Mouse (Mus musculus): ENCODE results near the gene Mlana. TPM values are rescaled to one million over a fixed set of nuclear protein-coding genes. Genes with fewer than 3 reads are reported as not detected.

Mlana gene
- polyA plus RNA-seq (2016; fragmentation: Nextera tagmentation; extraction: Ambion mirVana) = not detected in 2 replicates

DNA sequence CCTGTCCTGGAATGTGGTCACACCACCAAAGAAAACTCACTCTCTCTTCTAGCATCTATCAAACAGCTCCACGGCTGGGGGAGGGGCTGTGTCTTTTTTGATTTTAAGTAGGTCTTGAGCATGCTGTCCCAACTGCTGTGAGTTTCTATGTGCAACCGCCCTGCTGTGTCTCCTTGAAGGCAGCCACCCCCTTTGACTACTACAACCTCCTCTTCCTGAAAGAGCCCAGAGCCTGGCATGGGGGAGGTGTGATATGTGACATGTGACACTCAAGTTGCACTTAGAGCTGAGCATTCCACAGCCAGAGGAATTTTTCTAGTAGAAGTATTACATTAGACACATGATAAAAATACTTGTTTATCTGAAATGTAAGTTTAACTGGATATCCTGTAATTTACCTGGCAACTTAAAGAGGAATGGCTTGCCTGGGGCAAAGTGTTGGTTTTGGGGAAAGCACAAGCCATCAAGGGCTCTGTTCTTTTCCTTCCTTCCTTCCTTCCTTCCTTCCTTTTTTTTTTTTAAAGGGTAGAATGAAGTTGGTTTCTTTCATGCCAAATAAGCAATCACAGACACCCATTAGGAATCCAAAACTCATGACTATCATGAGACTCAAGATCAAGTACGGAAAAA, at the start of gene Mlana:
Gene Mlana (plus strand): TSS at position 580 of the 630 bp plus-strand sequence.
- Histone ChIP-seq H3K9me3 (no peaks in the 10 kb centered on the region), H3K9ac (replicated peaks) (no peak within 1 kb of the TSS), H3K4me3 (replicated peaks) (no peak within 1 kb of the TSS), H3K4me2 (no peak within 1 kb of the TSS), H3K4me1 (replicated peaks) (peaks cover 11% of the 10 kb centered on the region; the same call in 1 of the 2 replicates), H3K27me3 (no peaks in the 10 kb centered on the region), H3K36me3 (no peaks in the 10 kb centered on the region), H3K27ac (no peak within 1 kb of the TSS)
- ATAC-seq (ENCODE audit: insufficient number of reproducible peaks, insufficient read depth, low FRiP score, low TSS enrichment, low read depth) = no peak
- 54% methylated on average over 3 of the region's 3 CpGs for WGBS

- H3K4me2 ChIP-seq = peak overlapping the region; percentile 65
- WGBS = 30% methylated on average over 4 of the region's 4 CpGs
- H3K4me3 ChIP-seq (replicated peaks) = peak overlapping the region; percentile 77
- H3K27ac ChIP-seq = no peak overlapping the region
- no peaks in the 10 kb centered on the region; the same call in 1 of the 2 replicates for H3K4me1 ChIP-seq (replicated peaks)
- ATAC-seq (ENCODE audit: insufficient number of reproducible peaks, insufficient read depth, low FRiP score, low TSS enrichment, low read depth) = no peak; the same call in 1 of the 2 replicates
- no peaks in the 10 kb centered on the region for H3K27me3 ChIP-seq
- H3K36me3 ChIP-seq = peaks cover 6% of the 10 kb centered on the region; the same call in 1 of the 2 replicates
- H3K9me3 ChIP-seq = no peaks in the 10 kb centered on the region
- peak overlapping the region; percentile 84; the same call in 1 of the 2 replicates for H3K9ac ChIP-seq (replicated peaks)
Measured at GRCm38 (mm10) chr19:29648550-29648914, 49.1 kb upstream of the Mlana start.

GRCm38 (mm10) chr19:29649683-29650082, 47.9 kb upstream of the Mlana start:
- WGBS = 81% methylated on average over 1 of the region's 1 CpGs

DNA sequence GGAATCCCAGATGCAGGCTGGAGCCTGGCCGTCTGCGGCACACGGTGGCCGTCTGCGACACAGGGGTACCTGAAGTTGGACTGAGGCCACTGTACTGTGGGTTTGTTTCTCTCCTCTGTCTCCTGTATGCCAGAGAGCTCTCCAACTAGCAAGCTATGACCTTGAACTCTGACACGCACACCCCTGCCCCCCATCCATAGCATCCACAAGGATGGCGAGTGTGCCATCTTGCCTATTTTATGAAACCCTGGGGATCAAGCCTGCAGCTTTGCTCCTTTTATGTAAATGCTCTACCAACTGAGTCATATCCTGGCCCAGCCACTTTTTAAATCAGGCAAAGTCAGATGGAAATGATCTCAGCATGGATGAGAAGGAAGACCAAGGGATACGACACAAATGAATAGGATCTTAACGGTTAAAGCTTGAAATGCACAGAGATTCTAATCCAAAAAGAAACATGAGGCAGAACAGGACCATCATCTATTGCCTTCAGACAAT, 43.8 kb upstream of the Mlana start:
- H3K4me1 ChIP-seq (replicated peaks) = peaks cover 16% of the 10 kb centered on the region; the same call in 1 of the 2 replicates
- H3K27ac ChIP-seq = no peak overlapping the region
- H3K4me3 ChIP-seq (replicated peaks) = no peak overlapping the region
- no peak overlapping the region for H3K4me2 ChIP-seq
- no peaks in the 10 kb centered on the region for H3K36me3 ChIP-seq
- no peaks in the 10 kb centered on the region for H3K27me3 ChIP-seq
- WGBS = 72% methylated on average over 9 of the region's 9 CpGs
- no peak overlapping the region for H3K9ac ChIP-seq (replicated peaks)
- ATAC-seq (ENCODE audit: insufficient number of reproducible peaks, insufficient read depth, low FRiP score, low TSS enrichment, low read depth) = no peak
- H3K9me3 ChIP-seq = no peaks in the 10 kb centered on the region

More at GRCm38 (mm10) chr19:29649683-29650082, 47.9 kb upstream of the Mlana start:
- H3K9me3 ChIP-seq = no peaks in the 10 kb centered on the region
- ATAC-seq (ENCODE audit: insufficient number of reproducible peaks, insufficient read depth, low FRiP score, low TSS enrichment, low read depth) = no peak
- no peaks in the 10 kb centered on the region; the same call in 1 of the 2 replicates for H3K4me1 ChIP-seq (replicated peaks)
- H3K9ac ChIP-seq (replicated peaks) = no peak overlapping the region
- no peak overlapping the region for H3K27ac ChIP-seq
- H3K36me3 ChIP-seq = peaks cover 5% of the 10 kb centered on the region; the same call in 1 of the 2 replicates
- no peak overlapping the region for H3K4me3 ChIP-seq (replicated peaks)
- H3K27me3 ChIP-seq = no peaks in the 10 kb centered on the region
- no peak overlapping the region for H3K4me2 ChIP-seq

- H3K9me3 ChIP-seq = no peaks in the 10 kb centered on the region
- ATAC-seq (ENCODE audit: insufficient number of reproducible peaks, insufficient read depth, low FRiP score, low TSS enrichment, low read depth) = no peak
- H3K4me1 ChIP-seq (replicated peaks) = peaks cover 16% of the 10 kb centered on the region; the same call in 1 of the 2 replicates
- H3K9ac ChIP-seq (replicated peaks) = no peak overlapping the region
- WGBS = 29% methylated on average over 6 of the region's 6 CpGs
- H3K27me3 ChIP-seq = no peaks in the 10 kb centered on the region
- no peak overlapping the region for H3K27ac ChIP-seq
- no peaks in the 10 kb centered on the region for H3K36me3 ChIP-seq
- H3K4me3 ChIP-seq (replicated peaks) = no peak overlapping the region
- no peak overlapping the region for H3K4me2 ChIP-seq
Measured at GRCm38 (mm10) chr19:29655148-29655547, 42.5 kb upstream of the Mlana start.

DNA sequence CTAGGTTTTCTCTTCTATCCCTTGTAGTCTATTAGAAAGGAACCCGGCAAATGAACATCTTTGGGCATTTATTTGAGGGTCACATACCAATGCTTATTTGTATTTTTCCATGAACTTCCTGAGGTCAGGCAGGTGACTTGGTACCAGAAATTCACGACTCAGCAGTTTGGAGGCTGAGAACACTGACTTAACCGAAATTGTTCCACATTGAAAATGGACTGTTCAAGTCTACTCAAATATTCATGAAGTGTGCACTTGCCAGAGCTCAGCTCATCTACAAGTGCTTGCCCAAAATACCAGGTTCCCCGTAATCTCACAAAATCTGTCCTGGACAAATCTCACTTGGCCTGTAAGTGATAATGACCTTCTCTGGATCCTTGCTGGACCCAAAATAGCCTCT, 41.6 kb upstream of the Mlana start:
- ATAC-seq (ENCODE audit: insufficient number of reproducible peaks, insufficient read depth, low FRiP score, low TSS enrichment, low read depth) = no peak
- peaks cover 16% of the 10 kb centered on the region; the same call in 1 of the 2 replicates for H3K4me1 ChIP-seq (replicated peaks)
- H3K9ac ChIP-seq (replicated peaks) = no peak overlapping the region
- no peaks in the 10 kb centered on the region for H3K36me3 ChIP-seq
- no peaks in the 10 kb centered on the region for H3K9me3 ChIP-seq
- 77% methylated on average over 4 of the region's 4 CpGs for WGBS
- H3K27ac ChIP-seq = no peak overlapping the region
- H3K27me3 ChIP-seq = no peaks in the 10 kb centered on the region
- no peak overlapping the region for H3K4me2 ChIP-seq
- H3K4me3 ChIP-seq (replicated peaks) = no peak overlapping the region

DNA sequence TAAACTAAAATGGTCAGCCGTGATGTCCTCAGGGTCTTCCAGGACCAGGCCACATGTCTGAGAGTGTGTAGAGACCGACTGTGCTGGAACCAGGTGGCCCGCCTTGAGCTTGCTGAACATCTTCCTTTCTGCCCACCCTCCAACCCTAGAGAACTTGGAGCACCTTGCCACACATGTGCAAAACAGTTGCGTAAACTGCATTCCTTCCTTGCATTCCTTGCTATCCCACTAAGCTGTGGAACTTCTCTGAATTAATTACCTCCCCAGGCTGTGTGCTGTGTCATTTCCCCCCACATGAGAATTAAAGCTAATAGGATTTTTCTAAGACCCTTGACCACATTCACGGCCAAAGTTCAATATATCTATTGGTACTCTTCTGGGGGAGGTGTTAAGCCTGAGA, 41.0 kb upstream of the Mlana start:
- H3K9ac ChIP-seq (replicated peaks) = no peak overlapping the region
- ATAC-seq (ENCODE audit: insufficient number of reproducible peaks, insufficient read depth, low FRiP score, low TSS enrichment, low read depth) = no peak
- H3K9me3 ChIP-seq = no peaks in the 10 kb centered on the region
- H3K27me3 ChIP-seq = no peaks in the 10 kb centered on the region
- WGBS = 65% methylated on average over 5 of the region's 5 CpGs
- H3K4me2 ChIP-seq = no peak overlapping the region
- no peaks in the 10 kb centered on the region for H3K36me3 ChIP-seq
- no peak overlapping the region for H3K4me3 ChIP-seq (replicated peaks)
- no peak overlapping the region for H3K27ac ChIP-seq
- H3K4me1 ChIP-seq (replicated peaks) = peaks cover 16% of the 10 kb centered on the region; the same call in 1 of the 2 replicates

DNA sequence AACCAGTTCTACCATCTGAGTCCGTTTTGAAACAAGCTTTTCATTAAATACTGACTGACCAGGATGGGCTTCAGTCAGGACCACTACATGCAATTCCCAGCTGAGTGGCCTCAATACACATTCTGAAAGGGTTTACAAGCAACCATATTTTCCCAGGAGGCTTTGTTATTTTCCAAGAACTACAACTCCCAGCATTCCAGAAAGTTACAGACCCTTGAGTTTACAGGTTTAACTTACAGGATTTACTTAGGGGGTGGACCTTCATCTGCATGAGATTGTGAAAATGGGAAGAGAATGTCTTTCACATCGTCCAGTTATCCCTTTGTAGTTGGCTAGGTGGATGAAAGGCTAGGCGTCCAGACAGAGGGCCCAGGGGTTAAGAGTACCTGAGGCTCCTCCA, 40.6 kb upstream of the Mlana start:
- WGBS = 53% methylated on average over 3 of the region's 3 CpGs
- no peak overlapping the region for H3K4me3 ChIP-seq (replicated peaks)
- no peaks in the 10 kb centered on the region for H3K27me3 ChIP-seq
- H3K4me1 ChIP-seq (replicated peaks) = peaks cover 16% of the 10 kb centered on the region; the same call in 1 of the 2 replicates
- no peaks in the 10 kb centered on the region for H3K36me3 ChIP-seq
- H3K27ac ChIP-seq = no peak overlapping the region
- H3K4me2 ChIP-seq = no peak overlapping the region
- no peaks in the 10 kb centered on the region for H3K9me3 ChIP-seq
- no peak overlapping the region for H3K9ac ChIP-seq (replicated peaks)
- no peak for ATAC-seq (ENCODE audit: insufficient number of reproducible peaks, insufficient read depth, low FRiP score, low TSS enrichment, low read depth)

- no peak overlapping the region for H3K27ac ChIP-seq
- no peak overlapping the region for H3K9ac ChIP-seq (replicated peaks)
- no peak overlapping the region for H3K4me2 ChIP-seq
- WGBS = 92% methylated on average over 2 of the region's 2 CpGs
- ATAC-seq (ENCODE audit: insufficient number of reproducible peaks, insufficient read depth, low FRiP score, low TSS enrichment, low read depth) = no peak
- H3K9me3 ChIP-seq = no peaks in the 10 kb centered on the region
- H3K27me3 ChIP-seq = no peaks in the 10 kb centered on the region
- no peak overlapping the region for H3K4me3 ChIP-seq (replicated peaks)
- no peaks in the 10 kb centered on the region for H3K36me3 ChIP-seq
- H3K4me1 ChIP-seq (replicated peaks) = peaks cover 16% of the 10 kb centered on the region; the same call in 1 of the 2 replicates
Measured at GRCm38 (mm10) chr19:29657558-29657957, 40.1 kb upstream of the Mlana start.

DNA sequence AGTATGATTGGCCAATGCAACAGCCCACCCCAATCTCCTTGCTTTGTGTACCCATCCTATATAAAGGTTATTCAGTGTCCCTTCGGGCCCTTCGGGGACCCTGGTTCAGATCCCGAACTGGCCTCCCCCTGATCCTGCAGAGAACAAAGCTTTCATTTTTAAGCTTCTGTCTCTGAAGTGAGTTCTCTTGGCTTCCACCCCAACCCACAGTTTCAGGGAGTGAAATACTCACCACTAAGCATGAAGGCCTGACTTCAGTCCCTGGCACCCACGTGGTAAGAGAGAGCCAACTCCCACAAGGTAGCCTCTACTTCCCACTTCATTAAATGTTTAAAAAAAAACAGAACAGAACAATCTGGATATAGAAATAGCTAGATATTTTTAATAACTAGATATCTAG, 38.8 kb upstream of the Mlana start:
- Histone ChIP-seq H3K4me1 (replicated peaks) (peaks cover 16% of the 10 kb centered on the region; the same call in 1 of the 2 replicates), H3K9ac (replicated peaks) (no peak overlapping the region)
- WGBS = 89% methylated on average over 4 of the region's 4 CpGs

DNA sequence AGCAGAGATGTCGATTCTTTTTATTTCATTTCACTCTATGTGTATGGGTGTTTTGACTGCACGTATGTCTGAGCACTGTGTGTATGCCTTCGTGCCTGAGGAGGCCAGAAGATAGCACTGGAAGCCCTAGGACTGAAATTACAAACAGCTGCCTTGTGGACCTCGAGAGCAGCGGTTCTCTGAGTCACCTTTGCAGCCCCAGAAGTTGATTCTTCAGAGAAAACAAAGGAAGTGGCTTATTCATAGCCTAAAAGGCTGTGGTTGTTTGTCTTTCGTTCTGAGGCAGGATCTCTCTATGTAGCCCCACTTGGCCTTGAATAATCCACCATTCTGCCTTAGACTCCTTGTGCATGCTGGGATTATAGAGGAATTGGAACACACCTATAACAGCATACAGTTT, 37.9 kb upstream of the Mlana start:
- no peak overlapping the region for H3K4me2 ChIP-seq
- H3K36me3 ChIP-seq = no peaks in the 10 kb centered on the region
- H3K9ac ChIP-seq (replicated peaks) = no peak overlapping the region
- H3K9me3 ChIP-seq = no peaks in the 10 kb centered on the region
- H3K27me3 ChIP-seq = no peaks in the 10 kb centered on the region
- WGBS = 63% methylated on average over 6 of the region's 6 CpGs
- H3K27ac ChIP-seq = no peak overlapping the region
- no peak overlapping the region for H3K4me3 ChIP-seq (replicated peaks)
- H3K4me1 ChIP-seq (replicated peaks) = peaks cover 16% of the 10 kb centered on the region; the same call in 1 of the 2 replicates
- no peak for ATAC-seq (ENCODE audit: insufficient number of reproducible peaks, insufficient read depth, low FRiP score, low TSS enrichment, low read depth)

More for the DNA sequence above, 38.8 kb upstream of the Mlana start:
- H3K27ac ChIP-seq = no peak overlapping the region
- H3K27me3 ChIP-seq = no peaks in the 10 kb centered on the region
- no peak overlapping the region for H3K4me3 ChIP-seq (replicated peaks)
- no peak overlapping the region for H3K4me2 ChIP-seq
- no peaks in the 10 kb centered on the region for H3K36me3 ChIP-seq
- ATAC-seq (ENCODE audit: insufficient number of reproducible peaks, insufficient read depth, low FRiP score, low TSS enrichment, low read depth) = no peak
- no peaks in the 10 kb centered on the region for H3K9me3 ChIP-seq

Data from limb, embryonic 12.5 days (tissue).